8 mouse cellular contexts compared by ENCODE assay signal in genomic region chr2:28539206-28539605, GRCm38 (mm10). TPM values are rescaled to one million over a fixed set of nuclear protein-coding genes. Genes with fewer than 3 reads are reported as not detected.
DNase-seq lines count a peak whose midpoint lies in the region; ATAC-seq lines count a peak whose summit lies in the region.

No protein-coding gene starts in this region.

- no peaks in the 10 kb centered on the region; the same call in 1 of the 2 replicates for H3K36me3 ChIP-seq in forebrain, embryonic 11.5 days (ENCODE audit: control insufficient read depth, insufficient read depth, low read length)
- H3K36me3 ChIP-seq in heart, embryonic 14.5 days (ENCODE audit: control insufficient read depth, insufficient read depth, low read length), result peaks cover 36% of the 10 kb centered on the region

- no peaks in the 10 kb centered on the region for H3K9me3 ChIP-seq in forebrain, embryonic 11.5 days (ENCODE audit: control insufficient read depth, low read length)
- H3K9me3 ChIP-seq in heart, embryonic 14.5 days (ENCODE audit: control insufficient read depth, low read length), result no peaks in the 10 kb centered on the region

- WGBS in forebrain, embryonic 11.5 days, result 62% methylated on average over 7 of the region's 7 CpGs
- 45% methylated on average over 7 of the region's 7 CpGs for whole genome bisulfite sequencing in heart, embryonic 14.5 days

- H3K27me3 ChIP-seq in forebrain, embryonic 11.5 days (ENCODE audit: control insufficient read depth, insufficient read depth, low read length), result no peaks in the 10 kb centered on the region
- H3K27me3 ChIP-seq in heart, embryonic 14.5 days (ENCODE audit: control insufficient read depth, insufficient read depth, low read length), result no peaks in the 10 kb centered on the region

- peak; percentile 70 to 71 for DNase-seq in B cell, adult 2 months
- peak; percentile 83 for DNase-seq in adipocyte (ENCODE audit: low spot score)
- no peak for DNase-seq in forebrain, embryonic 11.5 days (ENCODE audit: low spot score)
- DNase-seq in kidney, postnatal 4 days, result peak; percentile 71 to 82
- DNase-seq in lung, postnatal 36 days, result peak; percentile 79
- DNase-seq in right cerebral cortex, postnatal 4 days, result peak; percentile 59
- no peak for DNase-seq in urinary bladder, adult 18-20 months (ENCODE audit: low spot score in 2 of 2)

- peak overlapping the region; percentile 20; the same call in 1 of the 2 replicates for H3K9ac ChIP-seq in forebrain, embryonic 11.5 days (ENCODE audit: low read length)
- H3K9ac ChIP-seq in heart, embryonic 14.5 days (ENCODE audit: low read length), result peak overlapping the region; percentile 31; the same call in 1 of the 2 replicates

- no peak overlapping the region for H3K4me3 ChIP-seq in forebrain, embryonic 11.5 days (ENCODE audit: low read depth, low read length)
- H3K4me3 ChIP-seq in heart, embryonic 14.5 days (ENCODE audit: control insufficient read depth in 1 of 2, insufficient read depth in 1 of 2, low read depth in 1 of 2, low read length in 2 of 2), result no peak overlapping the region

- 0 out of 2 replicates have a peak, but pooled peaks have one; percentile 31 for ATAC-seq in forebrain, embryonic 11.5 days (replicated peaks; ENCODE audit: low FRiP score)
- ATAC-seq in heart, embryonic 14.5 days (ENCODE audit: insufficient number of reproducible peaks, insufficient read depth, low FRiP score, low read depth), result no peak; the same call in 1 of the 2 replicates

- no peak overlapping the region for H3K4me2 ChIP-seq in forebrain, embryonic 11.5 days (ENCODE audit: low read depth, low read length, severe bottlenecking)
- no peak overlapping the region for H3K4me2 ChIP-seq in heart, embryonic 14.5 days (ENCODE audit: low read length)

- no peak overlapping the region for H3K27ac ChIP-seq in forebrain, embryonic 11.5 days (ENCODE audit: low read depth, low read length)
- H3K27ac ChIP-seq in heart, embryonic 14.5 days (replicated peaks in 1 of 2; ENCODE audit: control insufficient read depth in 1 of 2, insufficient read depth in 1 of 2, low read depth in 2 of 2, low read length in 2 of 2), result peak overlapping the region; percentile 33 to 59; a peak in 3 of 4 replicates

- peaks cover 16% of the 10 kb centered on the region; the same call in 1 of the 2 replicates for H3K4me1 ChIP-seq in forebrain, embryonic 11.5 days (replicated peaks; ENCODE audit: control insufficient read depth, insufficient read depth, low read length)
- peaks cover 39 to 47% of the 10 kb centered on the region in 2 experiments for H3K4me1 ChIP-seq in heart, embryonic 14.5 days (ENCODE audit: control insufficient read depth in 2 of 2, insufficient read depth in 2 of 2, low read length in 2 of 2)

RNA-seq across cellular contexts. Expression of gene Cel, which starts 24.0 kb away (rescaled TPM):
- not detected in 2 replicates for polyA plus RNA-seq in forebrain, embryonic 11.5 days (2014; fragmentation: Nextera tagmentation; extraction: Ambion mirVana)
- not detected in 2 replicates for polyA plus RNA-seq in heart, embryonic 14.5 days (2014; fragmentation: Nextera tagmentation; extraction: Ambion mirVana)

RNA-seq across cellular contexts. Expression of gene Ralgds, which starts 26.3 kb away (rescaled TPM):
- 42.7 and 47.6 TPM in 2 replicates for polyA plus RNA-seq in forebrain, embryonic 11.5 days (2014; fragmentation: Nextera tagmentation; extraction: Ambion mirVana)
- polyA plus RNA-seq in heart, embryonic 14.5 days (2014; fragmentation: Nextera tagmentation; extraction: Ambion mirVana), result 20.1 and 21.1 TPM in 2 replicates

RNA-seq across cellular contexts. Expression of gene Gm10134, which starts 33.3 kb away (rescaled TPM):
- not detected in 2 replicates for polyA plus RNA-seq in forebrain, embryonic 11.5 days (2014; fragmentation: Nextera tagmentation; extraction: Ambion mirVana)
- 0.86 and 1.1 TPM in 2 replicates for polyA plus RNA-seq in heart, embryonic 14.5 days (2014; fragmentation: Nextera tagmentation; extraction: Ambion mirVana)

RNA-seq across cellular contexts. Expression of gene Gbgt1, which starts 42.5 kb away (rescaled TPM):
- polyA plus RNA-seq in forebrain, embryonic 11.5 days (2014; fragmentation: Nextera tagmentation; extraction: Ambion mirVana), result 0.35 TPM in 1 of 2 replicates, not detected in the other
- polyA plus RNA-seq in heart, embryonic 14.5 days (2014; fragmentation: Nextera tagmentation; extraction: Ambion mirVana), result not detected in 2 replicates

RNA-seq across cellular contexts. Expression of gene Gtf3c5, which starts 44.3 kb away (rescaled TPM):
- polyA plus RNA-seq in forebrain, embryonic 11.5 days (2014; fragmentation: Nextera tagmentation; extraction: Ambion mirVana), result 41.6 and 42.3 TPM in 2 replicates
- polyA plus RNA-seq in heart, embryonic 14.5 days (2014; fragmentation: Nextera tagmentation; extraction: Ambion mirVana), result 20.0 and 20.7 TPM in 2 replicates

Comparison
In these comparisons a context has a peak if more than half of its experiments do, and no peak if none do; other contexts are left out.
1. DNase-seq: peak in B cell, adult 2 months (2 of 2), adipocyte (single experiment), kidney, postnatal 4 days (2 of 2), lung, postnatal 36 days (single experiment) and right cerebral cortex, postnatal 4 days (single experiment); none in forebrain, embryonic 11.5 days (single experiment) and urinary bladder, adult 18-20 months (0 of 2).